Comparison of ENCODE assay signal across 23 mouse cellular contexts in the genomic region with DNA sequence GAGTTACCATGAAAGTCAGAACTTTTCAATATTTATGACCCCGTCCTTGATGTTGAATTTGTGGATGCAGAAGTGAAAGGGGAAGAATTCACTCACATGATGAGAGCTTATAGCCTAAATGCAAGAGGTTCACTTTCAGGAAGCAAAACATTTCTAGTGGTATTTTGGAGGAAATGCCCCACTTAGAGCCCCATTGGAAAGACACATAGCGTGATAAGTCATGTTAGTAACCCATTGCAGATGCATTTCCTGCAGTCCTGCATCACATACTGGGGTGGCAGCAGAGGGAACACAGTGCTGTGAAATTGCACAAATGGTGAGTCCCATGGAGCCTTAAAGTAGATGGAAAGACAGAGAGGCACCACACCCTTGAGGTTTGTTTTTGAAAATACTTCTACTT.
DNase-seq lines count a peak whose midpoint lies in the region; ATAC-seq and TF ChIP-seq lines count a peak whose summit lies in the region.
"Had no signal": no experiment of that assay in that cellular context is flagged by ENCODE, and none has a peak within 500 bp of the region (broad histone marks: within the 10 kb centered on the region; RNA-seq: fewer than 3 reads in every experiment).

No protein-coding gene starts in this region.

- 0 out of 2 replicates have a peak, but pooled peaks have one; percentile 10 for TF ChIP-seq CTCF in forebrain, postnatal 0 days (IDR thresholded peaks at IDR 0.05; ENCODE audit: low read depth)
- no peak for TF ChIP-seq CTCF in kidney, adult 2 months (conservative IDR thresholded peaks at IDR 0.05; ENCODE audit: insufficient read depth, insufficient read length, low read depth, low read length)
- no peak for TF ChIP-seq CTCF in left cerebral cortex, adult 2 months (IDR thresholded peaks at IDR 0.05)

- intact Hi-C loops in left cerebral cortex, adult 2 months (cut with DNase I), result no loop called here

- no peak for TF ChIP-seq POLR2A in kidney, adult 2 months (IDR thresholded peaks at IDR 0.05; ENCODE audit: low read depth, low read length)

- H3K27ac ChIP-seq in forebrain, postnatal 0 days (ENCODE audit: low read depth, low read length), result no peak overlapping the region
- H3K27ac ChIP-seq in forebrain, embryonic 11.5 days (ENCODE audit: low read depth, low read length), result no peak overlapping the region
- H3K27ac ChIP-seq in kidney, adult 2 months (ENCODE audit: insufficient read depth, low read depth, low read length), result no peak overlapping the region
- H3K27ac ChIP-seq in left cerebral cortex, adult 2 months, result no peak overlapping the region
- H3K27ac ChIP-seq: forebrain, embryonic 10.5 days; hindbrain, embryonic 10.5 days; hindbrain, embryonic 13.5 days; intestine, embryonic 15.5 days had no signal

- no peaks in the 10 kb centered on the region for H3K36me3 ChIP-seq in forebrain, postnatal 0 days (ENCODE audit: insufficient read depth)
- no peaks in the 10 kb centered on the region for H3K36me3 ChIP-seq in forebrain, embryonic 11.5 days (ENCODE audit: control insufficient read depth, insufficient read depth, low read length)
- no peaks in the 10 kb centered on the region for H3K36me3 ChIP-seq in kidney, adult 2 months (ENCODE audit: control insufficient read depth, insufficient read depth, low read length)
- H3K36me3 ChIP-seq: forebrain, embryonic 10.5 days; G1E; hindbrain, embryonic 10.5 days; hindbrain, embryonic 13.5 days; intestine, embryonic 15.5 days had no signal

- no peak for DNase-seq in forebrain, postnatal 0 days
- DNase-seq in forebrain, embryonic 11.5 days (ENCODE audit: low spot score), result no peak
- no peak for DNase-seq in kidney, adult 2 months
- DNase-seq in left cerebral cortex, adult 2 months (ENCODE audit: extremely low spot score in 1 of 2, low spot score in 2 of 2), result no peak
- DNase-seq: adrenal gland, postnatal 25 days; B cell, adult 2 months; cerebellum, adult 2 months; cerebellum, postnatal 10 days; cerebellum, postnatal 36 days; gastrocnemius, postnatal 25 days; kidney, adult 11 months had no signal

- no peak for ATAC-seq in forebrain, postnatal 0 days
- ATAC-seq in forebrain, embryonic 11.5 days (replicated peaks; ENCODE audit: low FRiP score), result no peak
- ATAC-seq in hematopoietic stem cell, adult 5-6 weeks (replicated peaks in 1 of 2; ENCODE audit: insufficient read depth in 1 of 2, low FRiP score in 2 of 2, low TSS enrichment in 1 of 2, low read depth in 1 of 2, poor library complexity in 2 of 2, severe bottlenecking in 2 of 2), result peak; percentile 21 to 67; a peak in 3 of 4 replicates
- peak; percentile 76 for ATAC-seq in megakaryocyte progenitor cell, adult 5-6 weeks (replicated peaks; ENCODE audit: poor library complexity)
- ATAC-seq: forebrain, embryonic 14.5 days; hindbrain, embryonic 16.5 days; intestine, embryonic 15.5 days; Patski had no signal

- H3K4me1 ChIP-seq in forebrain, postnatal 0 days (ENCODE audit: insufficient read depth), result no peaks in the 10 kb centered on the region
- no peaks in the 10 kb centered on the region for H3K4me1 ChIP-seq in forebrain, embryonic 11.5 days (replicated peaks; ENCODE audit: control insufficient read depth, insufficient read depth, low read length)
- no peaks in the 10 kb centered on the region for H3K4me1 ChIP-seq in kidney, adult 2 months (ENCODE audit: control insufficient read depth, insufficient read depth, low read length)
- H3K4me1 ChIP-seq: forebrain, embryonic 10.5 days; hindbrain, embryonic 10.5 days; hindbrain, embryonic 13.5 days; intestine, embryonic 15.5 days had no signal

- H3K4me2 ChIP-seq in forebrain, postnatal 0 days (ENCODE audit: low read depth), result no peak overlapping the region
- no peak overlapping the region for H3K4me2 ChIP-seq in forebrain, embryonic 11.5 days (ENCODE audit: low read depth, low read length, severe bottlenecking)
- H3K4me2 ChIP-seq: heart, embryonic 11.5 days; hindbrain, embryonic 13.5 days; intestine, embryonic 15.5 days had no signal

- WGBS in forebrain, postnatal 0 days, result 96% methylated on average over 2 of the region's 2 CpGs
- 89% methylated on average over 2 of the region's 2 CpGs for WGBS in forebrain, embryonic 11.5 days
- 88% methylated on average over 2 of the region's 2 CpGs for WGBS in kidney, adult 2 months

- no peaks in the 10 kb centered on the region for H3K27me3 ChIP-seq in forebrain, postnatal 0 days (ENCODE audit: insufficient read depth, low read length)
- H3K27me3 ChIP-seq in forebrain, embryonic 11.5 days (ENCODE audit: control insufficient read depth, insufficient read depth, low read length), result no peaks in the 10 kb centered on the region
- no peaks in the 10 kb centered on the region for H3K27me3 ChIP-seq in kidney, adult 2 months (replicated peaks; ENCODE audit: control insufficient read depth, insufficient read depth, low read length)
- H3K27me3 ChIP-seq: CH12.LX; hindbrain, embryonic 13.5 days; intestine, embryonic 15.5 days; Patski had no signal

- H3K4me3 ChIP-seq in forebrain, postnatal 0 days (ENCODE audit: low read depth, low read length), result no peak overlapping the region
- no peak overlapping the region for H3K4me3 ChIP-seq in forebrain, embryonic 11.5 days (ENCODE audit: low read depth, low read length)
- H3K4me3 ChIP-seq in kidney, adult 2 months (ENCODE audit: insufficient read depth, low read depth, low read length), result no peak overlapping the region
- H3K4me3 ChIP-seq in left cerebral cortex, adult 2 months, result no peak overlapping the region
- H3K4me3 ChIP-seq: forebrain, embryonic 10.5 days; hindbrain, embryonic 10.5 days; hindbrain, embryonic 13.5 days; intestine, embryonic 15.5 days had no signal

- H3K9ac ChIP-seq in forebrain, postnatal 0 days, result no peak overlapping the region
- no peak overlapping the region for H3K9ac ChIP-seq in forebrain, embryonic 11.5 days (ENCODE audit: low read length)
- H3K9ac ChIP-seq: hindbrain, embryonic 13.5 days; intestine, embryonic 15.5 days had no signal

- H3K9me3 ChIP-seq in forebrain, postnatal 0 days (ENCODE audit: low read length), result no peaks in the 10 kb centered on the region
- no peaks in the 10 kb centered on the region for H3K9me3 ChIP-seq in forebrain, embryonic 11.5 days (ENCODE audit: control insufficient read depth, low read length)
- H3K9me3 ChIP-seq: forebrain, embryonic 10.5 days; hindbrain, embryonic 10.5 days; hindbrain, embryonic 13.5 days; intestine, embryonic 15.5 days had no signal

Comparison
In these comparisons a context has a peak if more than half of its experiments do, and no peak if none do; other contexts are left out.
1. ATAC-seq: peak in hematopoietic stem cell, adult 5-6 weeks (2 of 2) and megakaryocyte progenitor cell, adult 5-6 weeks (single experiment); none in forebrain, postnatal 0 days (single experiment) and forebrain, embryonic 11.5 days (single experiment).